Mouse (Mus musculus) CH12.LX (cell line): ENCODE results near the gene Pla2g10.
"Not testable (repeated sequence)": the region's sequence is repeated elsewhere in the genome, so short reads cannot be mapped to it uniquely, and the experiment has no call there.

Experiments
- CHD1 ChIP-seq: IDR thresholded peaks from 2 replicates; pipeline ENCODE4 v1.6.1; 2012; ENCODE audit warnings: low read depth, low read length, improper control_type of control experiment, inconsistent platforms
- CTCF ChIP-seq, 2 experiments: IDR thresholded peaks in 1 of 2; conservative IDR thresholded peaks in 1 of 2; 2 replicates each; pipeline ENCODE4 v1.5.1; 2011 to 2012; ENCODE audit warnings: low read depth in 2 of 2, low read length in 2 of 2, improper control_type of control experiment in 1 of 2, inconsistent platforms in 1 of 2, mild to moderate bottlenecking in 1 of 2, moderate library complexity in 1 of 2
- IRF4 ChIP-seq: IDR thresholded peaks from 2 replicates; pipeline ENCODE4 v1.6.1; 2014; ENCODE audit warnings: low read depth, mild to moderate bottlenecking, inconsistent platforms, low read length, improper control_type of control experiment
- MAFK ChIP-seq: IDR thresholded peaks from 2 replicates; pipeline ENCODE4 v1.6.1; 2011; ENCODE audit warnings: low read length, improper control_type of control experiment; ENCODE audit not compliant: insufficient replicate concordance
- MAZ ChIP-seq: IDR thresholded peaks from 2 replicates; pipeline ENCODE4 v1.6.1; 2012; ENCODE audit warnings: low read depth, mild to moderate bottlenecking, inconsistent platforms, low read length, improper control_type of control experiment, moderate library complexity
- NRF1 ChIP-seq: IDR thresholded peaks from 2 replicates; pipeline ENCODE4 v1.6.1; 2014; ENCODE audit warnings: low read depth, mild to moderate bottlenecking, inconsistent platforms, low read length, improper control_type of control experiment, moderate library complexity

- TF ChIP-seq MAZ; CHD1; CTCF (conservative IDR thresholded peaks at IDR 0.05 in 1 of 2, IDR thresholded peaks at IDR 0.05 in 1 of 2; ENCODE audit: low read depth in 2 of 2, low read length in 2 of 2); IRF4; MAFK; NRF1: not testable (repeated sequence)
Observed at GRCm38 (mm10) chr16:13739044-13739443, 8.3 kb upstream of the Pla2g10 start.
